Mouse (Mus musculus): ENCODE measurements around the gene Slco2a1.

Gene Slco2a1

GRCm38 (mm10) chr9:103033381-103033780 is 44.9 kb downstream of the Slco2a1 start:
- DNase-seq (ENCODE audit: low read depth in 1 of 2, low spot score in 2 of 2) = no peak

DNA sequence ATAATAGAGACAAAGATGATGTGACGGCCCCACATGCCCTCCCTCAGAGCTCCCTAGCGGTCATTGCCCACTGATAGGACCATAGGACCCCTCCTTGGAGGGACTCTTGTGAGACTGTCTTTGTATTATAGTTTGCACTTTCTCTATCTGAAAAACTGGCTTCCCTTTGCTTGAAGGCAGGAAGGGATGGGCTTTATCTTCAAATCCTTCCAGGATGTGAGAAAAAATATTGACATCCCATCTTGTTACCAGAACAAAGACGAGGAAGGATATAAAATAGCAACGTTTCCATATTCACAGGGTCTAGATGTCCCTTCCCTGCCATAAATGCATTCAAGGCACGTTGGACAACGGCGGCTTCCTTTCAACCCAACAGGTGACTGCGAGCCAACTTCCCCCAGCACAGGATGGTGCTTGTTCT is 48.5 kb downstream of the Slco2a1 start:
- no peak for DNase-seq (ENCODE audit: low read depth in 1 of 2, low spot score in 2 of 2)

DNA sequence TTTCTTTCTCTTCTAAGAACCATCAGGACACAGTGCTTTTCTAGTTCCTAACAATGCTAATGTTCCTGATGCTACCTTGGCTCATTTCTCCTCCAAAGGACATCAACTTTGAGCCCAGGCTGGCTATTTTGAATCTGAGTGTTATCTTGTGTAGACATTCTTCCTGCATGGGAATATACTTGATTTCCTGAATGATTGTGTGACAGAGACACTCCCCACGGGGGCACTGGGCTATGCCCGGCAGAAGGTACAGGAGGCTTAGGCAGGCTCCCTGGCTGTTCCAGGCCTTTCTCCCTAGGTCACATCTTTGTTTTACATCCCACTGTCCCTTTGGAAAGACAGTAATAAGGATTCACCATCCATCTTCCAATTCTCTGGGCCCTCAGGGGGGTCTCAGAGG is 49.8 kb downstream of the Slco2a1 start:
- no peak for DNase-seq (ENCODE audit: low read depth in 1 of 2, low spot score in 2 of 2)

GRCm38 (mm10) chr9:103038705-103039104 is 50.2 kb downstream of the Slco2a1 start:
- DNase-seq (ENCODE audit: low read depth in 1 of 2, low spot score in 2 of 2) = no peak

DNA sequence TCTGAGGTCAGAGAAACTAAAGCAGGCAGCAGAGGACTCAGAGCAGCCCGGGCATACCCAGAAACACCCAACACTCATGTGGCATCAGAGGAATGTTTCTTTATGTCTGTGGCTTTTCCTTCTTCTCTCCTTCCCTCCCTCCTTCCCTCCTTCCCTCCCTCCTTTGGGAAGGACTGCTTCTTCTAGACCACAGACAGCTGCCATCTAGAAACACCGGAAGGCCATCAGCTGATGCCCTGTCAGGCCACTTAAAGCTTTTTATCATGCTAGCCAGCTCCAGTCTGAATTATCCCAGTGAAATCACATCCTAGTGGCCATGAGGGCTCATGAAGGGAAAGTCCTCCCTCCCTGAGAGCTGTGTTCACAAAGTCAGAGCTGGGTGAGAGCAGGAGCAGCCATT is 52.1 kb downstream of the Slco2a1 start:
- DNase-seq (ENCODE audit: low read depth in 1 of 2, low spot score in 2 of 2) = no peak

- no peak for DNase-seq (ENCODE audit: low read depth in 1 of 2, low spot score in 2 of 2)
These were observed 56.9 kb downstream of the Slco2a1 start for GRCm38 (mm10) chr9:103045406-103045805.

DNA sequence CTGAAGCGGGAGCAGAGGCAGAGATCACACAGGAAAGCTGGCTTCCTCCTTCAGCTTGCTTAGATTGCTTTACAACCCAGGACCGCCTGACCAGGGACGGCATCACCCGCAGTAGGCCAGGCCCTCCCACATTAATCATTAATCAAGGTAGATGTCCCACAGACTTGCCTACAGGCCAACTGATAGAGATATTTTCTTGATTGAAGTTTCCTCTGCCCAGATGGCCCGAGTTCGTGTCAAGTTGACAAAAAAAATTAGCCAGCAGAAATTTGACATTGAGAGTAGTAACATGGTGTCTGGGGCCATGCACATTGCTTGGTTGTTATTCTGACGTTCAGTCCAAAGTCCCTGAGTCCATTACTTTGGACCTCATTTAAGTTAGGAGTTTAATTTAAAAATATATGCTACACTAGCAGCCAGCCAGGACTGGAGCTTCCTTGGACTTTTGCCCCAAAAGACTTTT is 60.6 kb downstream of the Slco2a1 start:
- no peak for DNase-seq (ENCODE audit: low read depth in 1 of 2, low spot score in 2 of 2)

GRCm38 (mm10) chr9:103053829-103054228 is 65.3 kb downstream of the Slco2a1 start:
- no peak for DNase-seq (ENCODE audit: low read depth in 1 of 2, low spot score in 2 of 2)

- no peak for DNase-seq (ENCODE audit: low read depth in 1 of 2, low spot score in 2 of 2)
These were observed 66.5 kb downstream of the Slco2a1 start for GRCm38 (mm10) chr9:103055061-103055460.

DNA sequence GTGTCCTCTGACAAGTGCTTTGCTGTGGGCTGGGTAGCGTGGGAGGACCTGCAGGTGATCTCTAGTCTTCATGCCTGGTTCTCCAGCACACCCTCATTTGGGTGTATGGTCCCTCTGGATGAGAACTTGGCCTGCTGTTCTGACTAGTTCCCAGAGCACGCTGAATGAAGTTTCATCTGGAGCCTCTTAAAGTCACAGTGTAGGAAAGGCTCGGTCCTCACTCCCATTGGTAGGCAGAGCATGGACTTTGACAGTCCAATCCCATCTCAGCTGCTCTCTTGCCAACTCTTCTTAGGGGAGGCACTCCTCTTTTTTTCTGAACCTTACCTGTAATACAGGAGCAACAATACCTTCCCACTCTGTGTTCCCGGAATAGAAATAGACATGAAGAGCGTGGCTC is 67.7 kb downstream of the Slco2a1 start:
- no peak for DNase-seq (ENCODE audit: low read depth in 1 of 2, low spot score in 2 of 2)

DNA sequence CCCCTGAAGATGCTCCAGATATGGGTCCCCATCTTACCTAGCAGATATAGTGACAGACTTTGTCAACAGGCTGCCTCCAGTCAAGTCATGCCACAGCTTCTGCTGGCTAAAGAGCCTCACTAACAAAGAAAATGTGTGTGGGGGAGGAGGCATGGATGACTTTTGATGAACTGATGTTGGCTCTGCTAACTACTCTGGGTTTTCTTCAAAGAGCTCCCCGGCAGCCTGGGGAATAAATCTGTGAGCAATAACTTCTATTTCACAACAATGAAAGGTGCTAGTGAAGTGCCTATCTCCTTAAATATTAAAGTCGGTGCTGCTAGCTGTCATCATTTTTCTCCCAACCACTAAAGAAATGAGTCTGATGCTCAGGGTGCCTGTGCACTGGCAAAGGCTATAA is 72.0 kb downstream of the Slco2a1 start:
- no peak for DNase-seq (ENCODE audit: low read depth in 1 of 2, low spot score in 2 of 2)

DNA sequence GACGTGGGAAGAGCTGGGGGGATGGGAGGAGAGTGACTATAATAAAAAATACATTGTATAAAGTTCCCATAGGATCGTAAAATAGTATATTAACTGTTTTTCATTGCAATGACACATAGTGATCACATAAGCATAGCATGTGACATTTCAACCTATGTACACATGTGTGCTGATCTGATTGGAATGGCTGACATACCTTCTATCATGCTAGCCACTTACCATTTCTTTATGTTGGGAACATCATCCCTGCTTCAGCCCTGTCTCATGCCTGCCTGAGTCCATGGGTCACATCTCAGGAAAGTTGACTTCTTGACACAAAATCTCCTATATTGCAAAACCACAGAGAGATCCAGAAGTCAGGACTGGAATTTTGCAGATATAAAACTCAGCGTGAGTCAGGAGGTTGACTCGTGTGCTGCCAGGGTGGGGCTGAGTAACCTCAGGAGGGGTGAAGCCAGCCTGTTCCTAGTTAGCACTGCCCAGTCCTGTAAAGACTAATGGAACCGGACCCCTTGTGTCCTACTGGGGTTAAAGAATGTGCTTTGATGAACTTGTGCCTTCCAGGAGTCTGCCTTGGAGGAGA is 73.0 kb downstream of the Slco2a1 start:
- no peak for DNase-seq (ENCODE audit: low read depth in 1 of 2, low spot score in 2 of 2)

- DNase-seq (ENCODE audit: low read depth in 1 of 2, low spot score in 2 of 2) = no peak
These were observed 75.1 kb downstream of the Slco2a1 start for GRCm38 (mm10) chr9:103063591-103063990.

GRCm38 (mm10) chr9:103066845-103067244 is 78.3 kb downstream of the Slco2a1 start:
- DNase-seq (ENCODE audit: low read depth in 1 of 2, low spot score in 2 of 2) = no peak

GRCm38 (mm10) chr9:103067651-103068050 is 79.1 kb downstream of the Slco2a1 start:
- no peak for DNase-seq (ENCODE audit: low read depth in 1 of 2, low spot score in 2 of 2)

GRCm38 (mm10) chr9:103068769-103069168 is 80.3 kb downstream of the Slco2a1 start:
- DNase-seq (ENCODE audit: low read depth in 1 of 2, low spot score in 2 of 2) = no peak

DNA sequence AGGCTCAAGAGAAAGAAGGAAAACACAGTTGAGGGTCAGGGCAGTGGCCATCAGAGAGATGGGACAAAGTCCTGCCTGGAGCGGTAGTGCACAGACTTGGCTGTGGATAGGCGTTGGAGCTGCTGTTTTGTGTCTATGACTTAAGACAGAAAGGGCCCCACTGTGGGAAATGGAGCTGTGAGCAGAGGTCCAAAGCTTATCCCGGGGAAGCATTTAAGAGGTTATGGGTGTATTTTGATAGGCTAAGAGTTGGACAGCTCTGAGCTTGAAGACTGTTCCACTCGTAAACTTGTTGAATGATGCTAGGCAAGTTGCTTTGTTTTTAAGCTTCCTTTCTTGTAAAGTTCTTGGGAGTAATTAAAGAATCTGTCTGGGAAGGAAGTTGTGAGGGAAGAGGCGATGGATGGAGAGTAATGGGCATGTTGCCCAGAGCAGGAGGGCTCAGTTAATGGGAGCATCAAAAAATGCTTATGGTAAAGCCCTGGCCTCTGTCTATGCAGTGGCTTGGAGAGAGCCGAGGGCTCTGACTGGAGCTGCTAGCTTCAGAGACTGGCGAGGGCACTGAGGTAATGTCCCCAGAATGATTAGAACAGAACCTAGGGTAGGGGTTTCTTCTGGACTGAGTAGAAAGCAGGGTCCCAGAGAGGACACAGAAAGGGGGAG is 83.2 kb downstream of the Slco2a1 start:
- DNase-seq (ENCODE audit: low read depth in 1 of 2, low spot score in 2 of 2) = no peak

DNA sequence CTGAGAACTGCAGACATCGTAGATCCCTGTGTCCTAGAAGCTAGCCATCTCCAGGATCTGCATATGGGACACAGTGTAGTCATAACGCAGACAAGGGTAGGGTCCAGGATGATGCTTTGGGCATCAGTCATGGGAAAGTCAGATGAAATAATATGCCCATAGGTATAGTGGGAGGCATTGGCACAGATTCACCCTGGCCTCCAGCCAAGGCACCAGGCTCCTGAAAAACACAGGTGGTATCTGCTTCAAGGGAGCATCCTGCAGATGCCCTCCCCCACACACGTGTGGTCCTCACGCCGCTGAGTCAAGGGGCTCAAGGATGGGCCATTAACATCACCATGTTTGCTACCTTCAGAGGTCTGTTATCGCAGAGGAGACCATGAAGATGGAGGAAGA is 83.7 kb downstream of the Slco2a1 start:
- DNase-seq (ENCODE audit: low read depth in 1 of 2, low spot score in 2 of 2) = no peak

- no peak for DNase-seq (ENCODE audit: low read depth in 1 of 2, low spot score in 2 of 2)
These were observed 84.5 kb downstream of the Slco2a1 start for GRCm38 (mm10) chr9:103072926-103073515.

DNA sequence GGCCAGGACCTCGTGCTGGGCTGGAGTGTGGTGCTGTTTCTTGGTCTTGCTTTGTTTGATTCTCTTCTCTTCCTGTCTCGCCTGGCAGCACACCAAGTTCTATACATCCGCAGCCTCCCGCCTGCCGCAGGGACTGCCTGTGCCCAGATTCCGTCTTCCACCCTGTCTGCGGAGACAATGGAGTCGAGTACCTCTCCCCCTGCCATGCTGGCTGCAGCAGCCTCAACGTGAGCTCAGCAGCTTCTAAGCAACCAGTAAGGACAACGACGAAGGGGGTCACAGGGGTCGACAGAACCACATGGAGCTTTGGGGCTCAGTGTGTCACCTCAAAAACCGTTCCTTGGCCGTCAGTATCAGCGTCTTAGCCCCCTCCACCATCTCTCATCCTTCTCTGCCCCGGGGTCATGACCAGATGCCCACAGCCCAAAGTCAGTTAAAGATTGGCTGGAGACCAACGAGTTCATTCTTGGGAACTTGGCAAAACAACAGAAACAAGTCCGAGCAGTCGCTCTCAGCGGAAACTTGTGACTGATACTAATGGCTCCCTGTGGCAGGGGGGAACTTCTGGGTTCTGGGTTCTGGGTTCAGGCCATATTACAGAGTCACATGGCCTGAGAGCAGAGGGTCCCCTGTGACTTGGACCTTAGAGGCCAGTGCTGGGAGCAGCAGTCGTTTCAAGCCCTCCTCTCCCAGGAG is 88.5 kb downstream of the Slco2a1 start:
- DNase-seq (ENCODE audit: low read depth in 1 of 2, low spot score in 2 of 2) = no peak

- DNase-seq (ENCODE audit: low read depth in 1 of 2, low spot score in 2 of 2) = no peak
These were observed 89.7 kb downstream of the Slco2a1 start for GRCm38 (mm10) chr9:103078194-103078691.

DNA sequence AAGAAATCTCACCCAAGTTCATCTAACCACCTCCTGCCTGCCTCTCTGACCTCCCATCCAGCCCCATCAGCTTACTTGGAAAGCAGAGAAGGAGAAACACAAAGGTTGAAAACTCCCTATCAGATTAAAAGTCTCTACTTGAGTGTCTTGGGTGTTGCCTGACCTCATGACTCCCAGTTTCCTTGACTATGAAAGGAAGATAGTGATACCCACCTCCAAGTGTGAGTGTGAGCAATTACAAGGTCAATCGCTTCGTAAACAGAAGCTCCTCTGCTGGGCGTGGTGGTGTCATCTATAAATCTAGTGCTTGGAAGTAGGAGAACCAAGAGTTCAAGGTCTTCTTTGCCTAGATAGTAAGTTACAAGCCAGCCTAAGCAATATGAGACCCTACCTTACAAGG is 91.7 kb downstream of the Slco2a1 start:
- no peak for DNase-seq (ENCODE audit: low read depth in 1 of 2, low spot score in 2 of 2)
